Mouse (Mus musculus) ES-Bruce4 (cell line): Measurements from ENCODE around the gene Mdfi.

Experiments
- CTCF ChIP-seq: IDR thresholded peaks from one replicate; pipeline ENCODE4 v1.8.1; 2011; ENCODE audit warnings: low read depth, low read length
- EP300 ChIP-seq: IDR thresholded peaks from 2 replicates; pipeline ENCODE4 v1.6.1; 2011; ENCODE audit warnings: low read depth, low read length; ENCODE audit not compliant: insufficient read depth

GRCm38 (mm10) chr17:47883099-47883498, 48.6 kb upstream of the Mdfi start:
- TF ChIP-seq CTCF (no peak), EP300 (no peak)
